Mouse (Mus musculus): ENCODE data around the gene Adora3. TPM values are rescaled to one million over a fixed set of nuclear protein-coding genes. Genes with fewer than 3 reads are reported as not detected.

Gene Adora3
- polyA plus RNA-seq, 1 experiment from 2014 or later = 0.90 TPM

- peak; percentile 81 for ATAC-seq (ENCODE audit: low FRiP score, low read depth)
- Histone ChIP-seq H3K4me1 (peaks cover 40% of the 10 kb centered on the region), H3K36me3 (no peaks in the 10 kb centered on the region), H3K4me3 (no peak overlapping the region), H3K9me3 (no peaks in the 10 kb centered on the region), H3K27me3 (no peaks in the 10 kb centered on the region), H3K27ac (peak overlapping the region; percentile 16; the same call in 1 of the 2 replicates), H3K4me2 (replicated peaks) (peak overlapping the region; percentile 34), H3K9ac (no peak overlapping the region)
- 16% methylated on average over 8 of the region's 8 CpGs for WGBS
Observed at GRCm38 (mm10) chr3:105853781-105854180, 16.9 kb upstream of the Adora3 start.

- 77% methylated on average over 4 of the region's 4 CpGs for WGBS
- ATAC-seq (ENCODE audit: low FRiP score, low read depth) = no peak
- H3K27me3 ChIP-seq = no peaks in the 10 kb centered on the region
Observed at GRCm38 (mm10) chr3:105854786-105855185, 15.9 kb upstream of the Adora3 start.

GRCm38 (mm10) chr3:105857513-105857912, 13.1 kb upstream of the Adora3 start:
- Histone ChIP-seq H3K27me3 (no peaks in the 10 kb centered on the region), H3K9me3 (no peaks in the 10 kb centered on the region), H3K4me2 (replicated peaks) (no peak overlapping the region), H3K9ac (no peak overlapping the region), H3K36me3 (no peaks in the 10 kb centered on the region), H3K4me3 (no peak overlapping the region), H3K4me1 (peaks cover 38% of the 10 kb centered on the region), H3K27ac (0 out of 2 replicates have a peak overlapping the region, but pooled peaks have one; percentile 44)
- WGBS = 46% methylated on average over 5 of the region's 5 CpGs
- ATAC-seq (ENCODE audit: low FRiP score, low read depth) = no peak

More at GRCm38 (mm10) chr3:105854786-105855185, 15.9 kb upstream of the Adora3 start:
- Histone ChIP-seq H3K9ac (no peak overlapping the region), H3K36me3 (no peaks in the 10 kb centered on the region), H3K4me1 (peaks cover 38% of the 10 kb centered on the region), H3K4me3 (no peak overlapping the region), H3K4me2 (replicated peaks) (no peak overlapping the region), H3K27ac (peak overlapping the region; percentile 58), H3K9me3 (no peaks in the 10 kb centered on the region)

- Histone ChIP-seq H3K4me1 (peaks cover 11% of the 10 kb centered on the region), H3K36me3 (no peaks in the 10 kb centered on the region), H3K27me3 (no peaks in the 10 kb centered on the region), H3K27ac (no peak overlapping the region), H3K4me2 (replicated peaks) (no peak overlapping the region), H3K9ac (no peak overlapping the region), H3K4me3 (no peak overlapping the region), H3K9me3 (no peaks in the 10 kb centered on the region)
- 52% methylated on average over 7 of the region's 7 CpGs for WGBS
- no peak for ATAC-seq (ENCODE audit: low FRiP score, low read depth)
Observed at GRCm38 (mm10) chr3:105861747-105862366, 8.8 kb upstream of the Adora3 start.

- H3K9ac ChIP-seq = no peak overlapping the region
- no peak overlapping the region for H3K4me3 ChIP-seq
- no peak overlapping the region for H3K4me2 ChIP-seq (replicated peaks)
- peaks cover 8% of the 10 kb centered on the region; the same call in 1 of the 2 replicates for H3K4me1 ChIP-seq
- no peak overlapping the region for H3K27ac ChIP-seq
- ATAC-seq (ENCODE audit: low FRiP score, low read depth) = no peak
- H3K9me3 ChIP-seq = no peaks in the 10 kb centered on the region
- 85% methylated on average over 1 of the region's 1 CpGs for WGBS
- H3K36me3 ChIP-seq = no peaks in the 10 kb centered on the region
- no peaks in the 10 kb centered on the region for H3K27me3 ChIP-seq
Observed at GRCm38 (mm10) chr3:105864123-105864522, 6.5 kb upstream of the Adora3 start.

DNA sequence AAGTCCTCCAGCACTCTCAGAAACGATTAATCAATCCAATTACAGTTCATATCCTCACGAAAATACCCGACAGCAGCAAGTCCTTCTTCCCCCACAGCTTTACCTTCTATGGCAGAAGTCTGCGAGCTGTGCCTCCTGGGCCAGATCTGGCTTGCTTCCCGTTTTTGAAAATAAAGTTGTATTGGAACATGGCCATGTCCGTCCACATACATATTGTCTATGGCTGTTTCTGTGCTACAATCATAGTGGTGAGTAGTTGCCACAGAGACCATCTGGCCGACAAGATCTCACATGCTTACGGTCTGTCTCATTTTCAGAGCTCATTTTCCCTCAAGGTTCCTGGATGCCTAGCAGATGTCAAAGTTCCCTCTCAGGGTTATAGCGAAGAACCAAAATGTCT, 5.5 kb upstream of the Adora3 start:
- Histone ChIP-seq H3K4me2 (replicated peaks) (no peak overlapping the region), H3K36me3 (no peaks in the 10 kb centered on the region), H3K4me3 (no peak overlapping the region), H3K27me3 (no peaks in the 10 kb centered on the region), H3K27ac (no peak overlapping the region), H3K9ac (no peak overlapping the region), H3K9me3 (no peaks in the 10 kb centered on the region), H3K4me1 (peaks cover 8% of the 10 kb centered on the region; the same call in 1 of the 2 replicates)
- WGBS = 66% methylated on average over 9 of the region's 9 CpGs
- no peak for ATAC-seq (ENCODE audit: low FRiP score, low read depth)

DNA sequence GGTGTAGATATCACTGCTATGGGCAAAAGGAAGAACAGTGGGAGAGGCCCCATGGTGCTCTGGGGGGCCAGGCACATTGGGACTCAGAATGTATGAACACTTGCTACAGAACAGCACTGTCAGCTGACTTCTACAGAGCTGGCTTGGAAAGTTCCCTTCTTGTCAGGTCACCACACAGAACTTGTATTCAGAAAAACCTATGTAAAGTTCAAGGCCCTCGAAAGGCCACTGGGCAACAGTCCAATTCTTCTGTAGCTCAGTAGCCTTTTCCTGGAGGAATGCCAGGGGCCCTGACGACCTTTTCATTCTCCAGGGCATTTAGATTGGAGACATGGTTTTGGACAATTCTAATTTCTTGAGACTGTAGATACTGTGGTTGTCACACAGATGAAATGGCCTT, 2.5 kb upstream of the Adora3 start:
- no peak for ATAC-seq (ENCODE audit: low FRiP score, low read depth)
- no peaks in the 10 kb centered on the region for H3K9me3 ChIP-seq
- WGBS = 65% methylated on average over 2 of the region's 2 CpGs

GRCm38 (mm10) chr3:105872034-105872433, 1.4 kb downstream of the Adora3 start:
- Histone ChIP-seq H3K9me3 (no peaks in the 10 kb centered on the region), H3K27ac (no peak overlapping the region), H3K4me2 (replicated peaks) (no peak overlapping the region), H3K9ac (no peak overlapping the region), H3K27me3 (no peaks in the 10 kb centered on the region; the same call in 1 of the 2 replicates), H3K4me1 (peaks cover 11% of the 10 kb centered on the region), H3K36me3 (no peaks in the 10 kb centered on the region), H3K4me3 (no peak overlapping the region)
- WGBS = 65% methylated on average over 6 of the region's 6 CpGs
- ATAC-seq (ENCODE audit: low FRiP score, low read depth) = no peak

More for the DNA sequence above, 2.5 kb upstream of the Adora3 start:
- no peak overlapping the region for H3K27ac ChIP-seq
- no peaks in the 10 kb centered on the region; the same call in 1 of the 2 replicates for H3K27me3 ChIP-seq
- H3K4me2 ChIP-seq (replicated peaks) = no peak overlapping the region
- no peak overlapping the region for H3K4me3 ChIP-seq
- peaks cover 15% of the 10 kb centered on the region for H3K4me1 ChIP-seq
- H3K9ac ChIP-seq = no peak overlapping the region
- no peaks in the 10 kb centered on the region for H3K36me3 ChIP-seq

DNA sequence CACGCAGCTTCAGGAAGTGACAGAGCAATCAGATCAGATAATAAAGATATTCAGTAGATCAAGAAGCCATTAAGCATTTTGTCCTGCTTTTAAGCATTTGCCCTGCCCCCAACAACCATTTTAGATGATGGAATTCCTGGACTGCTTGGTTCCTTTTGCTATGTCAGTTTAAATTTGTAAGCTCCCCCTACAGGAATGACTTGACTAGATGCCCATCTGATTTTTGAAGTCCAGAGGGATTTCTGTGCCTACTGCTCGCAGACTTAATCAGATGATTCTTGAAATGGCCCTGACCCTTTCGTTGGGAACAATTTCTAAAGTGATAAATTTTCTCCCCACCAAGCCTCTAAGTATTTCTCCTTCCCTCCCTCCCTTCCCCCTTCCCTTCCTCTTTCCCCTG, 1.9 kb downstream of the Adora3 start:
- Histone ChIP-seq H3K36me3 (no peaks in the 10 kb centered on the region), H3K4me2 (replicated peaks) (no peak overlapping the region), H3K9me3 (no peaks in the 10 kb centered on the region), H3K27me3 (no peaks in the 10 kb centered on the region; the same call in 1 of the 2 replicates), H3K9ac (no peak overlapping the region), H3K27ac (no peak overlapping the region), H3K4me1 (peaks cover 11% of the 10 kb centered on the region), H3K4me3 (no peak overlapping the region)
- WGBS = 46% methylated on average over 3 of the region's 3 CpGs
- ATAC-seq (ENCODE audit: low FRiP score, low read depth) = no peak

DNA sequence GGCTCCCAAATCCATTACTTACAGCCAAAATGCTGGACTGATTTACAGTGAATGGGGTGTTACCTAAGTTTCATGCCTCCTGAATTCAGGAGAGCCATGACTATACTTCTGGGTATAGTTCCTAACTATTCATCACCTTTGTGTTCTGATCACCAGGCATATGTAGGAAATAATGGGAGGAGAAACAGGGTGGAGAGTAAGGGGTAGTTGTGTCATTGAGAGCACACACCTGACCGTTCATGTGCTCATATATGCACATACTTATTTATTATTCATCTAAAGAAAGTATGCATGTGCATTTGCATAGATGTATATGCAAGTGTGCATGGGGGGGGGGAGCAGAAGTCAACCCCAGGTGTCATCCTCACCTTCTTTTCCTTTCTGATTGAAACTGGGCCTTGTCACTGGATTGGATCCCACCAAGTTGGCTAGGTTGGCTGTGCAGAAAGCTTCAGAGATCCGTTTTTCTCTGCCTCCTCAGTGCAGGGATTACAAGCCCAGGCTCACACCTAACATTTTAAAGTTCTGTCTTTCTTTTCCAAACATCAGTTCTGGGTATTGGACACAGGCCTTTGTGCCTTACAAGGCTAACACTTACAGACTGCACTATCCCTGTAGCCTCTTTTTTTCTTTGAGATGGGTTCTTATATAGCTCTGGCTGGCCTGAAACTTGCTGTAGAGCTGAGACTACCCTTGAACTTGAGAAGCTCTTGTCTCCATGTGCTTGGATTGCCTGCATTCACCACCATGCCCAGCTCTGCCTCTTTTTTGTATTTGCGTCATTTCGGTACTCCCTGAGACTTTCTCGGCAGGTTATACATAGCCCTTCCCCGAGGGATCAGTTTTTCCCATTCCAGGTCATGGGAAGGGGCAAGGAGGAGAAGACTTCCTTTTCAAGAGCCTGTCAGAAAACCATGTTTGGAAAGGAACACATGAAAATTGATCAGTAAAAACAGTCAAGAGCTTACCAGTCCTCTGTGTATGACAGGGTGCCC, 3.1 kb downstream of the Adora3 start:
- no peaks in the 10 kb centered on the region for H3K9me3 ChIP-seq
- H3K4me3 ChIP-seq = no peak overlapping the region
- no peak for ATAC-seq (ENCODE audit: low FRiP score, low read depth)
- no peak overlapping the region for H3K4me2 ChIP-seq (replicated peaks)
- peaks cover 7% of the 10 kb centered on the region for H3K4me1 ChIP-seq
- no peaks in the 10 kb centered on the region; the same call in 1 of the 2 replicates for H3K27me3 ChIP-seq
- H3K9ac ChIP-seq = no peak overlapping the region
- H3K27ac ChIP-seq = no peak overlapping the region
- 79% methylated on average over 6 of the region's 6 CpGs for WGBS
- no peaks in the 10 kb centered on the region for H3K36me3 ChIP-seq

DNA sequence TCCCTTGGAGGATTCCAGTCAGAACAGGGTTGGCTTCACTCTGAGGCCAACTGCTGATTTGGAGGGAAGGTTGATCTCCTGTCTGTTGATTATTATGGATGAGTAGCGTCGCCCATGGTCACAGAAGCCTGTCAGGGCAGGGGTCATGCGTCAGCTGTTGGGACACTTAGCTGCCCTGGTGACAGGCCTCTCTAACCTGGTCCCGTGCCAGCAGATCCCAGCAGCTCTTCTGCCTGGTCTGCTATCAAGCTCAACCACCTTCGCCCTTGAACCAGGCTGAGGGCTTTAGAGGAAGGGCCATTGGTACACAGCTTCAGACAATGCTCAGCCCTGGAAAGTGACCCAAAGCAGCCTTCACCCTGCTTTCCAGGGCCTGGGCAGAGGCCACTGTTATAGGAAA, 5.4 kb downstream of the Adora3 start:
- no peak for ATAC-seq (ENCODE audit: low FRiP score, low read depth)
- Histone ChIP-seq H3K4me3 (no peak overlapping the region), H3K27ac (no peak overlapping the region), H3K9ac (no peak overlapping the region), H3K36me3 (no peaks in the 10 kb centered on the region), H3K27me3 (no peaks in the 10 kb centered on the region; the same call in 1 of the 2 replicates), H3K4me2 (replicated peaks) (no peak overlapping the region), H3K9me3 (no peaks in the 10 kb centered on the region), H3K4me1 (peaks cover 7% of the 10 kb centered on the region)
- WGBS = 74% methylated on average over 5 of the region's 5 CpGs

DNA sequence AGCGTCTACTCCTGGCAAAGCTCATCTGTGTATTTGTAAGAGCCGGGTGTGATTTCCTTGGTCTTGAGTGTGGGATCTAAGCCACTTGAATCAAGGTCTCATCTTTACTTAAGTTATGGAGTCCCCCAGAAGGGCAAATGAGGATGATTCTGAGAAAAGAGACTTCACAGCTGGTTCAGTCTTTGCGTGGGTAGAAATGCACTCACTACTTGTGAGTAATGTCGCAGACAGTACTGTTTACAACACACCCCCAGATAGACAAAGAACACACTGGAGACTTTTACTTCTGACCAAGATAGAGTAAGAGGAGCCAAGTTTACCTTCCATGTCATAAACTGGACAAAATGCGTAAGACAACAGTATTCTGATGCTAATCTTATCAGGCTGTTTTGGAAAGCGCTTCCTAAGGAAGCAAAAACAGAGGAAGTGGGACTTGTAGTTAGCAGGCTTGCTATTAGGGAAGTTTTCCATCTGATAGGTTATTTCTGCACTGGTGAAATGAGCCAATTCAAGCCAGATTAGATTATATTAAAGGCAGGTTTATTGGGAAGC, 6.7 kb downstream of the Adora3 start:
- H3K4me3 ChIP-seq = no peak overlapping the region
- no peak for ATAC-seq (ENCODE audit: low FRiP score, low read depth)
- H3K9ac ChIP-seq = no peak overlapping the region
- WGBS = 89% methylated on average over 6 of the region's 6 CpGs
- H3K4me2 ChIP-seq (replicated peaks) = no peak overlapping the region
- peaks cover 3% of the 10 kb centered on the region for H3K4me1 ChIP-seq
- no peaks in the 10 kb centered on the region for H3K9me3 ChIP-seq
- no peak overlapping the region for H3K27ac ChIP-seq
- H3K27me3 ChIP-seq = no peaks in the 10 kb centered on the region
- H3K36me3 ChIP-seq = no peaks in the 10 kb centered on the region
